In genomic region chr5:138996322-138997073, GRCm38 (mm10) we compare ENCODE assay signal across 8 mouse cellular contexts. TPM values are rescaled to one million over a fixed set of nuclear protein-coding genes. Genes with fewer than 3 reads are reported as not detected.
A peak's percentile ranks its signal among the peaks of the same experiment; 100 is the strongest.
DNase-seq lines count a peak whose midpoint lies in the region; ATAC-seq lines count a peak whose summit lies in the region.

No protein-coding gene starts in this region.

- H3K36me3 ChIP-seq in limb, embryonic 12.5 days, result no peaks in the 10 kb centered on the region
- no peaks in the 10 kb centered on the region for H3K36me3 ChIP-seq in neural tube, embryonic 12.5 days

- peak overlapping the region; percentile 95 for H3K4me2 ChIP-seq in limb, embryonic 12.5 days
- H3K4me2 ChIP-seq in neural tube, embryonic 12.5 days (replicated peaks), result peak overlapping the region; percentile 97

- H3K9ac ChIP-seq in limb, embryonic 12.5 days (replicated peaks), result no peak overlapping the region
- peak overlapping the region; percentile 75; the same call in 1 of the 2 replicates for H3K9ac ChIP-seq in neural tube, embryonic 12.5 days

- peaks cover 91% of the 10 kb centered on the region for H3K27me3 ChIP-seq in limb, embryonic 12.5 days
- H3K27me3 ChIP-seq in neural tube, embryonic 12.5 days (replicated peaks), result peaks cover 79% of the 10 kb centered on the region

- intact Hi-C loops in heart, postnatal 14 days (cut with DNase I), result no loop called here

- ATAC-seq in limb, embryonic 12.5 days (ENCODE audit: insufficient number of reproducible peaks, insufficient read depth, low FRiP score, low TSS enrichment, low read depth), result no peak
- no peak for ATAC-seq in neural tube, embryonic 12.5 days (ENCODE audit: low FRiP score, low read depth)
- no peak for ATAC-seq in inflammation-experienced regulatory T-cells, adult 6 months

- no peak overlapping the region for H3K27ac ChIP-seq in limb, embryonic 12.5 days
- H3K27ac ChIP-seq in neural tube, embryonic 12.5 days, result no peak overlapping the region

- peaks cover 70% of the 10 kb centered on the region for H3K4me1 ChIP-seq in limb, embryonic 12.5 days (replicated peaks)
- peaks cover 56% of the 10 kb centered on the region for H3K4me1 ChIP-seq in neural tube, embryonic 12.5 days

- peak overlapping the region; percentile 71 for H3K4me3 ChIP-seq in limb, embryonic 12.5 days (replicated peaks)
- H3K4me3 ChIP-seq in neural tube, embryonic 12.5 days, result peak overlapping the region; percentile 65

- 2% methylated on average over 24 of the region's 24 CpGs for WGBS in limb, embryonic 12.5 days
- under 1% methylated on average over 24 of the region's 24 CpGs for WGBS in neural tube, embryonic 12.5 days

- H3K9me3 ChIP-seq in limb, embryonic 12.5 days, result 0 out of 2 replicates have a peak, but pooled peaks cover under 1% of the 10 kb centered on the region
- H3K9me3 ChIP-seq in neural tube, embryonic 12.5 days, result no peaks in the 10 kb centered on the region

- peak; percentile 76 to 88 for DNase-seq in adrenal gland, adult (ENCODE audit: inconsistent age in 2 of 2, low spot score in 1 of 2)
- DNase-seq in adrenal gland, adult 8-10 months, result no peak
- peak; percentile 81 for DNase-seq in WW6 (ENCODE audit: low read depth, low spot score)
- DNase-seq in embryo, embryonic 9.5 days (ENCODE audit: extremely low spot score), result peak; percentile 60
- peak; percentile 36 to 51 for DNase-seq in heart, postnatal 14 days

RNA-seq across cellular contexts. Expression of gene Pdgfa, which starts 0.7 kb away (rescaled TPM):
- 10 to 100 TPM; 25.6 to 51.6 (median 36.7) TPM for total RNA-seq in adrenal gland, adult 8-10 months (2022)
- total RNA-seq in heart, postnatal 14 days (2021), result 10 to 100 TPM; 25.6 to 27.9 TPM
- polyA plus RNA-seq in limb, embryonic 12.5 days (2016; fragmentation: Nextera tagmentation; extraction: Ambion mirVana), result 36.1 and 39.7 TPM in 2 replicates
- polyA plus RNA-seq in neural tube, embryonic 12.5 days (2016; fragmentation: Nextera tagmentation; extraction: Ambion mirVana), result 12.1 and 13.8 TPM in 2 replicates
- under 1 TPM in 1 of 3 experiments, not detected in 2; 0.35 TPM for polyA plus RNA-seq in inflammation-experienced regulatory T-cells, adult 6 months (2017; shearing (Covaris generic))
